Mouse (Mus musculus): ENCODE measurements at regions not wholly inside any gene's neighbourhood (a gene's known extent, or its start where the extent isn't known, plus 50 kb on each side); places are given as distances from the start of the nearest gene placed in this dataset.

DNA sequence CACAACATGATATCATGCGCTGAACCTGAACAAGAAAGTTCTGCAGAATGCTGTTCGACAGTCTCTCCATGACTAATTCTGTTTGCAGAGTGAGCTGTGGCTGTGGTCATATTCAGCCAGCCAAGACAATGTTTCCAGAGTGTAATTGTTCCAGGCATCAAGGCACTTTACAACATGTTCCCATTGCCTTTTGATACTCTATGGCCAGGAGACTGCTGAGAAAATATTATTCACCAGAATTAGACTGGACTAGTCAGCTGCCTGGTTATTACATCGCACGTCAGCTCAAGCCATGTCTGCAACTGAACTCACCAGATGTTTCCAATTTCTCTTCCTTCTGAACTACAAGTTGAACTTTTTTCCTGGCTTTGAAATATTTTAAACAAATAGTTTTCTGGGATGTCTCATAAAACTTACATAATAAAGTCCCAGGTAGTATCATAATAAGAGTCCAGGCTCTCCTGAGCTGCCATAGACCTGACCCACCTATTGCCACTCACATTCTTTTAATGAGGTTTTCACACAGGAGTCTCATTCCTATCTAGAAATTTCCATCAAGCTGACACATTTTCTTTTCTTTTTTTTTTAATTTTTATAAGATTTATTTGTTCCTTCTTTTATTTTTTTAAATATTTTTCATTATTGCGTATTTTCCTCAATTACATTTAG lies 119.1 kb upstream of the Wdr75 start:
- no peak for TF ChIP-seq POLR2AphosphoS2 (IDR thresholded peaks at IDR 0.05; ENCODE audit: low read depth, low read length)
- TF ChIP-seq ZC3H11A (IDR thresholded peaks at IDR 0.05; ENCODE audit: low read depth, low read length), result no peak
- no peak for TF ChIP-seq CTCF (conservative IDR thresholded peaks at IDR 0.05 in 1 of 2, IDR thresholded peaks at IDR 0.05 in 1 of 2; ENCODE audit: low read depth in 2 of 2, low read length in 2 of 2)
- TF ChIP-seq ETS1 (conservative IDR thresholded peaks at IDR 0.05; ENCODE audit: low read depth, low read length), result no peak
- TF ChIP-seq TCF12 (IDR thresholded peaks at IDR 0.05; ENCODE audit: low read depth, low read length), result no peak
- TF ChIP-seq GABPA (IDR thresholded peaks at IDR 0.05; ENCODE audit: insufficient replicate concordance, low read depth, low read length), result no peak
- TF ChIP-seq POLR2A (IDR thresholded peaks at IDR 0.05; ENCODE audit: low read depth, low read length), result no peak

Measured in CH12.LX (cell line).